Mouse (Mus musculus) bone marrow, adult 2 months (tissue): ENCODE measurements around the gene Ptpn5.

ENCODE experiments used
- CTCF ChIP-seq: fragments of 200-500 bp; IDR thresholded peaks from 2 replicates; pipeline ENCODE4 v1.5.1; 2011; ENCODE audit warnings: low read length, control low read depth; ENCODE audit not compliant: control insufficient read depth, insufficient read depth
- POLR2A ChIP-seq: fragments of 200-500 bp; IDR thresholded peaks from 2 replicates; pipeline ENCODE4 v1.6.1; 2011; ENCODE audit warnings: low read depth, mild to moderate bottlenecking, control low read depth, low read length, borderline replicate concordance; ENCODE audit not compliant: control insufficient read depth

GRCm38 (mm10) chr7:47072551-47072950 lies 60.9 kb downstream of the Ptpn5 start:
- TF ChIP-seq CTCF, result no peak
- no peak for TF ChIP-seq POLR2A
